Mouse (Mus musculus): ENCODE data around the gene Cd302. TPM values are rescaled to one million over a fixed set of nuclear protein-coding genes. Genes with fewer than 3 reads are reported as not detected.

The Cd302 gene
- total RNA-seq, 2 experiments from 2014 or later = 0.98 to 37.7 TPM

DNA sequence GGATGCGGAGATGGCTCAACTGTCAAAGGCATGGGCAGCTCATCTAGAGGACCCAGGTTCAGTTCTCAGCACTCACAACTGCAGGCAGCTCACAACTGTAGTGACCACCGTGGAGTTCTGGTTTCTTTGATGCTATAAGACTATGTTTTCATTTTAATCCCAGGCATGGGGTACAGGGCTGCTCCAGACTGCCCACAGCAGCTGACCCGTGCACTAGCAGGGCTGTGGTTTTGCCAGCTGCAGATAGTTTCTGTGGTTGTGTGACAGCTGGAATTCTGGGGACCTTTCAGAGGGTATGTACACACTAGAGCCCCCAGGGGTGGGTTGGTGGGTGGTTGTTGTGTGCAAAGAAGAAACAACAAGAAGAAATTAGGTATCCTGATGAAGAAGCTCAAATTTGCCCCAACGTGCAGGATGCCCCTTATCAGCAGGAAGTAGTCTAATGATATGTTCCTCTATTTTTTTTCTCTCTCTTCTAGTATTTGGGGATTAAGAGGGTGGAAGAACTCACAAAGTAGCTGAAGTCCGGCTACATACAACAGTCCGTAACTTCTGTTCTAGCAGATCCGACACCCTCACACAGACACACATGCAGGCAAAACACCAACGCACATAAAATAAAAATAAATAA, 81.3 kb downstream of the Cd302 start:
- ATAC-seq (replicated peaks; ENCODE audit: low FRiP score, poor library complexity, severe bottlenecking) = no peak

Other genes starting within 250 kb of the Cd302 start
- gene Baz2b, start 74.6 kb downstream of the Cd302 start, total RNA-seq (2015; ENCODE audit: low replicate concordance) = 80.9 and 81.4 TPM in 2 replicates
- 104 and 118 TPM in 2 replicates for gene Baz2b, start 74.6 kb downstream of the Cd302 start, total RNA-seq (2017; ENCODE audit: low replicate concordance)
- gene March7, start 74.6 kb downstream of the Cd302 start, total RNA-seq (2015; ENCODE audit: low replicate concordance) = 65.2 and 68.7 TPM in 2 replicates
- gene March7, start 74.6 kb downstream of the Cd302 start, total RNA-seq (2017; ENCODE audit: low replicate concordance) = 43.3 and 67.9 TPM in 2 replicates
- 2.9 and 3.4 TPM in 2 replicates for gene Ly75, start 98.8 kb upstream of the Cd302 start, total RNA-seq (2015; ENCODE audit: low replicate concordance)
- gene Ly75, start 98.8 kb upstream of the Cd302 start, total RNA-seq (2017; ENCODE audit: low replicate concordance) = 1.8 and 2.8 TPM in 2 replicates